Mouse (Mus musculus): ENCODE results near the gene Upp1. TPM values are rescaled to one million over a fixed set of nuclear protein-coding genes. Genes with fewer than 3 reads are reported as not detected.
"Not testable (repeated sequence)": the region's sequence is repeated elsewhere in the genome, so short reads cannot be mapped to it uniquely, and the experiment has no call there.

The Upp1 gene
- total RNA-seq, 2 experiments from 2014 or later, result 6.9 to 9.2 TPM

GRCm38 (mm10) chr11:9150403-9150802 is 32.5 kb downstream of the Upp1 start:
- not testable (repeated sequence) for DNase-seq (ENCODE audit: low spot score in 2 of 2)

- DNase-seq (ENCODE audit: low spot score in 2 of 2), result no peak
Measured at GRCm38 (mm10) chr11:9159953-9160352, 42.0 kb downstream of the Upp1 start.

- no peak for DNase-seq (ENCODE audit: low spot score in 2 of 2)
Measured at GRCm38 (mm10) chr11:9167331-9167730, 49.4 kb downstream of the Upp1 start.

- DNase-seq (ENCODE audit: low spot score in 2 of 2), result no peak
Measured at GRCm38 (mm10) chr11:9181477-9181876, 63.6 kb downstream of the Upp1 start.

Other genes starting within 250 kb of the Upp1 start
- under 1 TPM; 0.08 to 0.20 TPM for gene Pkd1l1, start 144.8 kb upstream of the Upp1 start, total RNA-seq (2021)
- gene Hus1, start 106.9 kb upstream of the Upp1 start, total RNA-seq (2021), result 10 to 100 TPM; 14.1 to 17.7 TPM
- gene Gm11992, start 69.5 kb upstream of the Upp1 start, total RNA-seq (2021), result 1 to 10 TPM in 1 of 2 experiments, under 1 TPM in 1; 0.28 to 1.3 TPM
- not detected for gene Sun3, start 69.1 kb upstream of the Upp1 start, total RNA-seq (2021)
- 1 to 10 TPM in 1 of 2 experiments, under 1 TPM in 1; 0.76 to 1.8 TPM for gene Abca13, start 73.8 kb downstream of the Upp1 start, total RNA-seq (2021)

All from adrenal gland, postnatal 4 days (tissue).